Mouse (Mus musculus) liver, postnatal 0 days (tissue): ENCODE results near the gene Zfp704.

Source experiments
- CTCF ChIP-seq: sonication (generic); IDR thresholded peaks from 2 replicates; pipeline ENCODE4 v1.5.1; 2016; ENCODE audit warnings: antibody characterized with exemption, low read depth
- EP300 ChIP-seq: IDR thresholded peaks from 2 replicates; pipeline ENCODE4 v1.6.1; 2016; ENCODE audit warnings: antibody characterized with exemption, low read depth, mild to moderate bottlenecking

- no peak for TF ChIP-seq CTCF
- TF ChIP-seq EP300, result no peak
Measured at GRCm38 (mm10) chr3:9530097-9530780, 79.6 kb downstream of the Zfp704 start.
